Mouse (Mus musculus): ENCODE measurements at regions not wholly inside any gene's neighbourhood (a gene's known extent, or its start where the extent isn't known, plus 50 kb on each side); places are given as distances from the start of the nearest gene placed in this dataset.

DNA sequence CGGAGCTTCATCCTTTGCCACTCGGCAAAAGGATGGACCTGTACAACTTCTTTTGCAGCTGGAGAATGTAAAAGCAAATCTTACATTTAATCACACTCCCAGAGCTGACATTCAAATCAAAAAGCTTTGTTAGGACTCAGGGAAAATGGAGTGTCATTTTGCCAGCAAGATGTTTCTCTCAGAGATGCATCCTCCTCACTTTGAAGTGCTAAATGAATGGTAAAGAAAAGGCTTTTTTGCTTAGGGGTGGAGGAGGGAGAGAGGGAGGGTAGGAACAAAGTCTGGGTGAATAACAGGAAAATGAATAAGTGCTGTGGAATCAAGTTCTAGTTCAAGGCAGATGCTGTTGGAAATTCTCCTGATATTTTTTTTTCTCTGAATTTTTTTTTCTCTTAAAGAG is 53.4 kb upstream of the Gria1 start:
- Histone ChIP-seq H3K27ac (no peak overlapping the region), H3K4me1 (no peaks in the 10 kb centered on the region), H3K9me3 (replicated peaks) (no peaks in the 10 kb centered on the region), H3K27me3 (ENCODE audit: low read depth, poor library complexity, severe bottlenecking) (no peaks in the 10 kb centered on the region), H3K36me3 (no peaks in the 10 kb centered on the region), H3K4me3 (no peak overlapping the region)
- DNase-seq (ENCODE audit: low spot score), result no peak
- WGBS, result 88% methylated on average over 2 of the region's 2 CpGs

Measured in limb, embryonic 10.5 days (tissue).